Mouse (Mus musculus) midbrain, embryonic 11.5 days (tissue): Measurements from ENCODE around the gene Sdhc. TPM values are rescaled to one million over a fixed set of nuclear protein-coding genes. Genes with fewer than 3 reads are reported as not detected.

Experiments
- ATAC-seq: fragments of 200-750 bp; cut with Nextera tagmentation; 2 replicates; pipeline ENCODE4 v1.8.0; 2017; ENCODE audit warnings: moderate TSS enrichment, moderate library complexity; ENCODE audit not compliant: low FRiP score
- DNase-seq: peaks from one replicate; pipeline ENCODE4 v3.0.0; 2015; ENCODE audit warnings: low spot score; ENCODE audit errors: missing footprints
- H3K27ac ChIP-seq: fragments of 300-500 bp; sonication (generic); 2 replicates; pipeline ENCODE4 v1.5.1; 2014; ENCODE audit warnings: low read depth, low read length
- H3K27me3 ChIP-seq: fragments of 300-500 bp; sonication (generic); 2 replicates; pipeline ENCODE4 v1.6.1; 2014; ENCODE audit warnings: mild to moderate bottlenecking, low read length, moderate library complexity, mixed read lengths; ENCODE audit not compliant: control insufficient read depth, insufficient read depth
- H3K36me3 ChIP-seq: fragments of 300-500 bp; sonication (generic); 2 replicates; pipeline ENCODE4 v1.6.1; 2014; ENCODE audit warnings: mild to moderate bottlenecking, low read length, moderate library complexity, mixed read lengths; ENCODE audit not compliant: control insufficient read depth, insufficient read depth
- H3K4me1 ChIP-seq: fragments of 300-500 bp; sonication (generic); 2 replicates; pipeline ENCODE4 v1.6.1; 2014; ENCODE audit warnings: low read length; ENCODE audit not compliant: control insufficient read depth, insufficient read depth
- H3K4me2 ChIP-seq: fragments of 300-500 bp; sonication (generic); 2 replicates; pipeline ENCODE4 v1.6.1; 2014; ENCODE audit warnings: mild to moderate bottlenecking, moderate library complexity
- H3K4me3 ChIP-seq: fragments of 300-500 bp; sonication (generic); 2 replicates; pipeline ENCODE4 v1.5.1; 2014; ENCODE audit warnings: low read depth, low read length
- H3K9ac ChIP-seq: fragments of 300-500 bp; sonication (generic); 2 replicates; pipeline ENCODE4 v1.6.1; 2014; ENCODE audit warnings: low read length
- H3K9me3 ChIP-seq: fragments of 300-500 bp; sonication (generic); 2 replicates; pipeline ENCODE4 v1.6.1; 2016; ENCODE audit warnings: low read length; ENCODE audit not compliant: control insufficient read depth
- WGBS: fragments of 180-500 bp; shearing (Covaris S2); extraction: QIAGEN DNeasy Blood & Tissue Kit; methylation state at CpG from one replicate; pipeline ENCODE4 v1.1.7; 2014; 5-methylcytosine and 5-hydroxymethylcytosine counted together
- polyA plus RNA-seq: library from polyadenylated mRNA; unstranded; fragments of >200 nt; fragmentation: Nextera tagmentation; extraction: Ambion mirVana; gene quantifications from 2 replicates; pipeline ENCODE4 v1.2.1, GENCODE M21; 2014

Sdhc gene
- polyA plus RNA-seq, 1 experiment from 2014 or later: 314 TPM

GRCm38 (mm10) chr1:171124398-171124797 lies 26.0 kb downstream of the Sdhc start:
- 90% methylated on average over 5 of the region's 5 CpGs for WGBS

GRCm38 (mm10) chr1:171122932-171123331 lies 27.5 kb downstream of the Sdhc start:
- no peaks in the 10 kb centered on the region for H3K4me1 ChIP-seq
- WGBS: 37% methylated on average over 7 of the region's 7 CpGs
- H3K4me3 ChIP-seq: no peak overlapping the region
- H3K36me3 ChIP-seq: no peaks in the 10 kb centered on the region
- H3K4me2 ChIP-seq: no peak overlapping the region
- H3K27me3 ChIP-seq: no peaks in the 10 kb centered on the region
- H3K27ac ChIP-seq: no peak overlapping the region
- H3K9ac ChIP-seq: no peak overlapping the region
- H3K9me3 ChIP-seq: no peaks in the 10 kb centered on the region
- DNase-seq (no peak), ATAC-seq (no peak; the same call in 1 of the 2 replicates)

More at GRCm38 (mm10) chr1:171124398-171124797, 26.0 kb downstream of the Sdhc start:
- DNase-seq (no peak), ATAC-seq (no peak)
- no peak overlapping the region for H3K9ac ChIP-seq
- H3K36me3 ChIP-seq: peaks cover 8% of the 10 kb centered on the region; the same call in 1 of the 2 replicates
- no peaks in the 10 kb centered on the region for H3K9me3 ChIP-seq
- no peak overlapping the region for H3K4me3 ChIP-seq
- H3K4me1 ChIP-seq: no peaks in the 10 kb centered on the region
- no peak overlapping the region for H3K4me2 ChIP-seq
- H3K27me3 ChIP-seq: no peaks in the 10 kb centered on the region
- no peak overlapping the region for H3K27ac ChIP-seq

- no peak overlapping the region for H3K4me2 ChIP-seq
- H3K4me3 ChIP-seq: no peak overlapping the region
- 45% methylated on average over 5 of the region's 5 CpGs for WGBS
- H3K36me3 ChIP-seq: no peaks in the 10 kb centered on the region
- H3K4me1 ChIP-seq: no peaks in the 10 kb centered on the region
- H3K9ac ChIP-seq: no peak overlapping the region
- ATAC-seq (no peak), DNase-seq (no peak)
- no peak overlapping the region for H3K27ac ChIP-seq
- no peaks in the 10 kb centered on the region for H3K9me3 ChIP-seq
- no peaks in the 10 kb centered on the region for H3K27me3 ChIP-seq
Measured at GRCm38 (mm10) chr1:171121839-171122238, 28.6 kb downstream of the Sdhc start.

GRCm38 (mm10) chr1:171120893-171121292 lies 29.5 kb downstream of the Sdhc start:
- Histone ChIP-seq H3K27ac (no peak overlapping the region), H3K4me2 (no peak overlapping the region), H3K4me3 (no peak overlapping the region), H3K27me3 (no peaks in the 10 kb centered on the region), H3K9me3 (no peaks in the 10 kb centered on the region), H3K9ac (no peak overlapping the region), H3K4me1 (no peaks in the 10 kb centered on the region), H3K36me3 (no peaks in the 10 kb centered on the region)
- 72% methylated on average over 3 of the region's 3 CpGs for WGBS
- DNase-seq: no peak
- ATAC-seq: no peak

- no peak overlapping the region for H3K9ac ChIP-seq
- no peaks in the 10 kb centered on the region for H3K36me3 ChIP-seq
- H3K4me2 ChIP-seq: no peak overlapping the region
- no peaks in the 10 kb centered on the region for H3K9me3 ChIP-seq
- DNase-seq: no peak
- H3K27me3 ChIP-seq: no peaks in the 10 kb centered on the region
- H3K27ac ChIP-seq: no peak overlapping the region
- ATAC-seq: no peak
- H3K4me1 ChIP-seq: no peaks in the 10 kb centered on the region
- no peak overlapping the region for H3K4me3 ChIP-seq
- WGBS: 84% methylated on average over 14 of the region's 14 CpGs
Measured at GRCm38 (mm10) chr1:171119405-171119804, 31.0 kb downstream of the Sdhc start.

GRCm38 (mm10) chr1:171118996-171119395 lies 31.4 kb downstream of the Sdhc start:
- 85% methylated on average over 5 of the region's 5 CpGs for WGBS
- ATAC-seq (no peak), DNase-seq (peak; percentile 51)
- no peaks in the 10 kb centered on the region for H3K36me3 ChIP-seq
- H3K4me1 ChIP-seq: no peaks in the 10 kb centered on the region
- H3K4me2 ChIP-seq: no peak overlapping the region
- no peak overlapping the region for H3K4me3 ChIP-seq
- no peak overlapping the region for H3K9ac ChIP-seq
- H3K27me3 ChIP-seq: no peaks in the 10 kb centered on the region
- H3K27ac ChIP-seq: no peak overlapping the region
- no peaks in the 10 kb centered on the region for H3K9me3 ChIP-seq

- DNase-seq: peak; percentile 96
- Histone ChIP-seq H3K36me3 (no peaks in the 10 kb centered on the region), H3K4me1 (0 out of 2 replicates have a peak, but pooled peaks cover 3% of the 10 kb centered on the region), H3K27me3 (no peaks in the 10 kb centered on the region), H3K4me3 (no peak overlapping the region), H3K9ac (no peak overlapping the region), H3K27ac (no peak overlapping the region), H3K4me2 (no peak overlapping the region), H3K9me3 (no peaks in the 10 kb centered on the region)
- peak; percentile 40; the same call in 1 of the 2 replicates for ATAC-seq
- 10% methylated on average over 4 of the region's 4 CpGs for WGBS
Measured at GRCm38 (mm10) chr1:171118269-171118684, 32.1 kb downstream of the Sdhc start.

GRCm38 (mm10) chr1:171116280-171116679 lies 34.1 kb downstream of the Sdhc start:
- DNase-seq: no peak
- ATAC-seq: no peak
- WGBS: 80% methylated on average over 4 of the region's 4 CpGs
- Histone ChIP-seq H3K4me3 (no peak overlapping the region), H3K27me3 (no peaks in the 10 kb centered on the region), H3K4me2 (no peak overlapping the region), H3K27ac (no peak overlapping the region), H3K9ac (no peak overlapping the region), H3K36me3 (no peaks in the 10 kb centered on the region), H3K4me1 (peaks cover 6% of the 10 kb centered on the region; the same call in 1 of the 2 replicates), H3K9me3 (no peaks in the 10 kb centered on the region)

- Histone ChIP-seq H3K27me3 (no peaks in the 10 kb centered on the region), H3K4me1 (peaks cover 13% of the 10 kb centered on the region), H3K36me3 (no peaks in the 10 kb centered on the region), H3K27ac (peak within 1 kb of the TSS; percentile 28), H3K9ac (peak within 1 kb of the TSS; percentile 74), H3K9me3 (no peaks in the 10 kb centered on the region), H3K4me2 (peak within 1 kb of the TSS; percentile 66), H3K4me3 (peak within 1 kb of the TSS; percentile 40)
- WGBS: 0% methylated on average over 24 of the region's 24 CpGs
- ATAC-seq (peak; percentile 54), DNase-seq (peak; percentile 94)
Measured at GRCm38 (mm10) chr1:171113873-171114299, 36.5 kb downstream of the Sdhc start, which contains the start of gene Cfap126. Gene Cfap126, plus strand, starts transcription at chr1:171113918.
